Mouse (Mus musculus) heart, postnatal 14 days (tissue): Measurements from ENCODE around the gene Lbr. TPM values are rescaled to one million over a fixed set of nuclear protein-coding genes. Genes with fewer than 3 reads are reported as not detected.

Source experiments
- DNase-seq, 2 experiments: peaks; one replicate each; pipeline ENCODE4 v3.0.0; 2021 to 2022
- intact Hi-C: fragments of 180-260 bp; cut with DNase I; formaldehyde crosslinking; loops from one replicate; pipeline ENCODE4 v1.15.1; 2025
- total RNA-seq, 2 experiments: library from RNA; stranded (reverse); gene quantifications; 2 replicates each; pipeline ENCODE4 v1.2.3; 2021

Lbr gene
- total RNA-seq, 2 experiments from 2014 or later: 26.5 to 34.2 TPM

- DNase-seq: no peak
These were observed 12.0 kb upstream of the Lbr start for GRCm38 (mm10) chr1:181854829-181855228.

GRCm38 (mm10) chr1:181853081-181853736, 10.4 kb upstream of the Lbr start:
- peak; percentile 30 to 45 for DNase-seq
- intact Hi-C loops: no loop called here

More at GRCm38 (mm10) chr1:181854829-181855228, 12.0 kb upstream of the Lbr start:
- intact Hi-C loops: no loop called here

- peak; percentile 28 to 30 for DNase-seq
- intact Hi-C loops: no loop called here
These were observed 9.6 kb upstream of the Lbr start for GRCm38 (mm10) chr1:181852466-181852865.

GRCm38 (mm10) chr1:181851521-181852310, 8.9 kb upstream of the Lbr start:
- peak; percentile 70 to 77 for DNase-seq
- intact Hi-C loops: no loop called here

GRCm38 (mm10) chr1:181850441-181850840, 7.6 kb upstream of the Lbr start:
- intact Hi-C loops: no loop called here
- no peak for DNase-seq

- DNase-seq: no peak
- intact Hi-C loops: no loop called here
These were observed 5.4 kb upstream of the Lbr start for GRCm38 (mm10) chr1:181848210-181848609.

GRCm38 (mm10) chr1:181847396-181847795, 4.5 kb upstream of the Lbr start:
- intact Hi-C loops: no loop called here
- no peak for DNase-seq

- DNase-seq: no peak
These were observed 2.9 kb upstream of the Lbr start for GRCm38 (mm10) chr1:181845767-181846166.

GRCm38 (mm10) chr1:181844874-181845547, 2.2 kb upstream of the Lbr start:
- intact Hi-C loops: no loop called here
- no peak for DNase-seq

More at GRCm38 (mm10) chr1:181845767-181846166, 2.9 kb upstream of the Lbr start:
- intact Hi-C loops: no loop called here

GRCm38 (mm10) chr1:181841864-181842672, 778 bp downstream of the Lbr start:
- peak; percentile 97 to 98 for DNase-seq
- intact Hi-C loops: loop anchor here (2.0 kb wide), 2 partner anchors 19 to 39 kb away; no protein-coding TSS in a partner anchor

GRCm38 (mm10) chr1:181841396-181841795, 1.4 kb downstream of the Lbr start:
- intact Hi-C loops: loop anchor here (2.0 kb wide), 2 partner anchors 19 to 39 kb away; no protein-coding TSS in a partner anchor
- no peak for DNase-seq

- intact Hi-C loops: loop anchor here (2.0 kb wide), 2 partner anchors 21 to 41 kb away; no protein-coding TSS in a partner anchor
- DNase-seq: no peak
These were observed 3.0 kb downstream of the Lbr start for GRCm38 (mm10) chr1:181839746-181840366.

- DNase-seq: no peak
- intact Hi-C loops: no loop called here
These were observed 4.7 kb downstream of the Lbr start for GRCm38 (mm10) chr1:181838111-181838510.

- intact Hi-C loops: no loop called here
- no peak for DNase-seq
These were observed 9.7 kb downstream of the Lbr start for GRCm38 (mm10) chr1:181833143-181833542.

GRCm38 (mm10) chr1:181832720-181833119, 10.1 kb downstream of the Lbr start:
- no peak for DNase-seq
- intact Hi-C loops: no loop called here

GRCm38 (mm10) chr1:181828365-181828764, 14.5 kb downstream of the Lbr start:
- DNase-seq: no peak
- intact Hi-C loops: loop anchor here (5.0 kb wide), 1 partner anchor 54 kb away; no protein-coding TSS in a partner anchor

GRCm38 (mm10) chr1:181826716-181827115, 16.1 kb downstream of the Lbr start:
- intact Hi-C loops: loop anchor here (5.0 kb wide), 1 partner anchor 56 kb away; no protein-coding TSS in a partner anchor
- no peak for DNase-seq

- DNase-seq: no peak
- intact Hi-C loops: no loop called here
These were observed 31.2 kb downstream of the Lbr start for GRCm38 (mm10) chr1:181811481-181812223.

- DNase-seq: no peak
- intact Hi-C loops: no loop called here
These were observed 42.2 kb downstream of the Lbr start for GRCm38 (mm10) chr1:181800667-181801066.
